Mouse (Mus musculus) heart, postnatal 36 days (tissue): ENCODE data around the gene Cadm2. TPM values are rescaled to one million over a fixed set of nuclear protein-coding genes. Genes with fewer than 3 reads are reported as not detected.

ENCODE experiments used
- DNase-seq, 2 experiments: peaks; one replicate each; pipeline ENCODE4 v3.0.0; 2021 to 2022
- intact Hi-C: fragments of 180-260 bp; cut with DNase I; formaldehyde crosslinking; loops from one replicate; pipeline ENCODE4 v1.15.1; 2025
- total RNA-seq, 2 experiments: library from RNA; stranded (reverse); gene quantifications; 2 replicates each; pipeline ENCODE4 v1.2.3; 2021

Cadm2 gene
- total RNA-seq, 2 experiments from 2014 or later: 0.22 to 0.60 TPM

- intact Hi-C loops: no loop called here
- DNase-seq: no peak
Measured at GRCm38 (mm10) chr16:67515549-67515948, 105.2 kb downstream of the Cadm2 start.

GRCm38 (mm10) chr16:67509079-67509478 is 111.6 kb downstream of the Cadm2 start:
- intact Hi-C loops: no loop called here
- DNase-seq: no peak

- intact Hi-C loops: no loop called here
- DNase-seq: no peak
Measured at GRCm38 (mm10) chr16:67482542-67482941, 138.2 kb downstream of the Cadm2 start.

GRCm38 (mm10) chr16:67467041-67467440 is 153.7 kb downstream of the Cadm2 start:
- intact Hi-C loops: no loop called here
- DNase-seq: no peak

- intact Hi-C loops: no loop called here
Measured at GRCm38 (mm10) chr16:67436301-67436700, 184.4 kb downstream of the Cadm2 start.

GRCm38 (mm10) chr16:67425371-67425770 is 195.3 kb downstream of the Cadm2 start:
- no peak for DNase-seq
- intact Hi-C loops: no loop called here

More at GRCm38 (mm10) chr16:67436301-67436700, 184.4 kb downstream of the Cadm2 start:
- no peak for DNase-seq

- intact Hi-C loops: no loop called here
- DNase-seq: no peak
Measured at GRCm38 (mm10) chr16:67410926-67411325, 209.8 kb downstream of the Cadm2 start.

GRCm38 (mm10) chr16:67410482-67410881 is 210.2 kb downstream of the Cadm2 start:
- intact Hi-C loops: no loop called here
- no peak for DNase-seq

- no peak for DNase-seq
- intact Hi-C loops: no loop called here
Measured at GRCm38 (mm10) chr16:67367745-67368144, 253.0 kb downstream of the Cadm2 start.

GRCm38 (mm10) chr16:67348011-67348410 is 272.7 kb downstream of the Cadm2 start:
- DNase-seq: no peak
- intact Hi-C loops: no loop called here

- no peak for DNase-seq
- intact Hi-C loops: no loop called here
Measured at GRCm38 (mm10) chr16:67347561-67347960, 273.1 kb downstream of the Cadm2 start.

- intact Hi-C loops: no loop called here
- no peak for DNase-seq
Measured at GRCm38 (mm10) chr16:67346621-67347290, 274.0 kb downstream of the Cadm2 start.

- intact Hi-C loops: no loop called here
- no peak for DNase-seq
Measured at GRCm38 (mm10) chr16:67344194-67344593, 276.5 kb downstream of the Cadm2 start.

GRCm38 (mm10) chr16:67311033-67311432 is 309.7 kb downstream of the Cadm2 start:
- intact Hi-C loops: no loop called here
- DNase-seq: no peak

- no peak for DNase-seq
Measured at GRCm38 (mm10) chr16:67284664-67285063, 336.0 kb downstream of the Cadm2 start.

GRCm38 (mm10) chr16:67243598-67243997 is 377.1 kb downstream of the Cadm2 start:
- no peak for DNase-seq
- intact Hi-C loops: no loop called here

More at GRCm38 (mm10) chr16:67284664-67285063, 336.0 kb downstream of the Cadm2 start:
- intact Hi-C loops: no loop called here

GRCm38 (mm10) chr16:67234862-67235261 is 385.8 kb downstream of the Cadm2 start:
- intact Hi-C loops: no loop called here
- DNase-seq: no peak

GRCm38 (mm10) chr16:67226696-67227095 is 394.0 kb downstream of the Cadm2 start:
- intact Hi-C loops: no loop called here
- no peak for DNase-seq

GRCm38 (mm10) chr16:67203329-67203728 is 417.4 kb downstream of the Cadm2 start:
- intact Hi-C loops: no loop called here
- DNase-seq: no peak

- intact Hi-C loops: no loop called here
- no peak for DNase-seq
Measured at GRCm38 (mm10) chr16:67192852-67193415, 427.8 kb downstream of the Cadm2 start.

GRCm38 (mm10) chr16:67192395-67192794 is 428.3 kb downstream of the Cadm2 start:
- intact Hi-C loops: no loop called here
- DNase-seq: no peak

- intact Hi-C loops: no loop called here
- no peak for DNase-seq
Measured at GRCm38 (mm10) chr16:67186322-67186721, 434.4 kb downstream of the Cadm2 start.
